Mouse (Mus musculus) subcutaneous adipose tissue, adult 2 months (tissue): ENCODE data around the gene Psg21. TPM values are rescaled to one million over a fixed set of nuclear protein-coding genes. Genes with fewer than 3 reads are reported as not detected.

ENCODE experiments used
- polyA plus RNA-seq: library from polyadenylated mRNA; depleted of rRNA; stranded (reverse); fragments of >200 nt; gene quantifications from 2 replicates; pipeline ENCODE4 v1.2.3, GENCODE M21; 2012; ENCODE audit warnings: low replicate concordance; rRNA removed

The Psg21 gene
- polyA plus RNA-seq = not detected in 2 replicates

DNA sequence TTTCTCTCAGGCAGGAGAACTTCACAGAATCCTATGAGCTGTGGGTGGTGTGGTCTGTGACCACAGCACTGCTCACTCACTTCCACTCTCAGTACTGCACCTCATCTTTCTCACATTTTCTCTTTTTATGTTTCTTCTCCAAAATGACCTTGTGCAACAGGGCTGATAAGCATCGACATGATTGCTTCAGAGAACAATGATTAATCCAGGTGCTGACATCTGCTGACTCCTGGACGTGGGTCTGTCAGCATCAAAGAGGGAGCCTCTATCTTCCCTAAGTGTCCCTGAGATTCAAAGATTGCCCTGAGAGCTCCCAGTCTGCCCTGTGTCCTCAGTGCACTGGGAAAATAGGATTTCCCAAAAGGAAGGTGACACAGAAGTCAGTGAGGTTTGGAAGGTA, at the start of gene Psg21:
TSS of gene Psg21 (minus strand) at position 101 of the 400 bp plus-strand sequence.

DNA sequence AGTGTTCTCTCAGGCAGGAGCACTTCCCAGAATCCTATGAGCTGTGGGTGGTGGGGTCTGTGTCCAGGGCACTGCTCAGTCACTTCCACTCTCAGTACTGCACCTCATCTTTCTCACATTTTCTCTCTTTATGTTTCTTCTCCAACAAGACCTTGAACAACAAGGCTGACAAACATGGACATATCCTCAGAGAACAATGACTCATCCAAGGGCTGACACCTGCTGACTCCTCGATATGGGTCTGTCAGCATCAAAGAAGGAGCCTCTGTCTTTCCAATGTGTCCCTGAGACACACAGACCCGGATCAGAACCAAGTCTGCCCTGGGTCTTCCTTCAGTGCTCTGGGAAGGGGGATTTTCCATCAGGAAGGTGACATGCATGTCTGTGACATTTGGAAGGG, 29.6 kb upstream of the Psg21 start, which contains the start of gene Psg20:
TSS of gene Psg20 (minus strand) at position 101 of the 400 bp plus-strand sequence.

DNA sequence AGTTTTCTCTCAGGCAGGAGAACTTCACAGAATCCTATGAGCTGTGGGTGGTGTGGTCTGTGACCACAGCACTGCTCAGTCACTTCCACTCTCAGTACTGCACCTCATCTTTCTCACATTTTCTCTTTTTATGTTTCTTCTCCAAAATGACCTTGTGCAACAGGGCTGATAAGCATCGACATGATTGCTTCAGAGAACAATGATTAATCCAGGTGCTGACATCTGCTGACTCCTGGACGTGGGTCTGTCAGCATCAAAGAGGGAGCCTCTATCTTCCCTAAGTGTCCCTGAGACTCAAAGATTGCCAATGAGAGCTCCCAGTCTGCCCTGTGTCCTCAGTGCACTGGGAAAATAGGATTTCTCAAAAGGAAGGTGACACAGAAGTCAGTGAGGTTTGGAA, 40.1 kb downstream of the Psg21 start, which contains the start of gene Psg23:
TSS of gene Psg23 (minus strand) at position 101 of the 400 bp plus-strand sequence.

Other genes starting within 250 kb of the Psg21 start
- gene Psg28, start 224.7 kb downstream of the Psg21 start, polyA plus RNA-seq = not detected in 2 replicates
- gene Psg26, start 172.5 kb downstream of the Psg21 start, polyA plus RNA-seq = not detected in 2 replicates
- not detected in 2 replicates for gene Psg25, start 124.5 kb downstream of the Psg21 start, polyA plus RNA-seq
- gene Psg27, start 89.4 kb downstream of the Psg21 start, polyA plus RNA-seq = not detected in 2 replicates
- not detected in 2 replicates for gene Psg23, start 40.2 kb downstream of the Psg21 start, polyA plus RNA-seq
- not detected in 2 replicates for gene Psg20, start 29.5 kb upstream of the Psg21 start, polyA plus RNA-seq
- not detected in 2 replicates for gene Psg22, start 61.4 kb upstream of the Psg21 start, polyA plus RNA-seq
- not detected in 2 replicates for gene Psg19, start 141.8 kb upstream of the Psg21 start, polyA plus RNA-seq
- gene Psg17, start 164.9 kb upstream of the Psg21 start, polyA plus RNA-seq = 0.58 TPM in 1 of 2 replicates, not detected in the other
- 11.8 and 24.6 TPM in 2 replicates for gene Mill2, start 183.2 kb upstream of the Psg21 start, polyA plus RNA-seq
- 6.4 and 56.4 TPM in 2 replicates for gene Pglyrp1, start 214.6 kb upstream of the Psg21 start, polyA plus RNA-seq